Mouse (Mus musculus) ES-CJ7 (cell line): ENCODE data around the gene Nfe2.
A peak's percentile ranks its signal among the peaks of the same experiment; 100 is the strongest.
"Not testable (repeated sequence)": the region's sequence is repeated elsewhere in the genome, so short reads cannot be mapped to it uniquely, and the experiment has no call there.

Experiments
- DNase-seq: peaks from one replicate; pipeline ENCODE4 v3.0.0; 2011; ENCODE audit warnings: low read depth, low spot score

Nfe2 gene

GRCm38 (mm10) chr15:103250195-103250740 is 7.9 kb downstream of the Nfe2 start:
- DNase-seq: peak; percentile 88

GRCm38 (mm10) chr15:103249511-103249910 is 8.7 kb downstream of the Nfe2 start:
- not testable (repeated sequence) for DNase-seq

- no peak for DNase-seq
Measured at GRCm38 (mm10) chr15:103248401-103249313, 9.5 kb downstream of the Nfe2 start.

GRCm38 (mm10) chr15:103247782-103248400 is 10.3 kb downstream of the Nfe2 start:
- DNase-seq: peak; percentile 41

GRCm38 (mm10) chr15:103247078-103247781 is 11.0 kb downstream of the Nfe2 start:
- DNase-seq: no peak

GRCm38 (mm10) chr15:103245616-103246015 is 12.6 kb downstream of the Nfe2 start:
- no peak for DNase-seq

GRCm38 (mm10) chr15:103242885-103243284 is 15.3 kb downstream of the Nfe2 start:
- DNase-seq: no peak

GRCm38 (mm10) chr15:103241071-103242018 is 16.9 kb downstream of the Nfe2 start:
- not testable (repeated sequence) for DNase-seq

- peak; percentile 99 for DNase-seq
Measured at GRCm38 (mm10) chr15:103240160-103241028, 17.8 kb downstream of the Nfe2 start, which contains the start of gene Hnrnpa1. TSS of gene Hnrnpa1 (plus strand) at chr15:103240432.

- DNase-seq: peak; percentile 97
Measured at GRCm38 (mm10) chr15:103239685-103240159, 18.5 kb downstream of the Nfe2 start, which contains the start of gene Cbx5. TSS of gene Cbx5 (minus strand) at chr15:103239816.

- DNase-seq: peak; percentile 98
Measured at GRCm38 (mm10) chr15:103239130-103239684, 19.0 kb downstream of the Nfe2 start.

GRCm38 (mm10) chr15:103237295-103237694 is 20.9 kb downstream of the Nfe2 start:
- DNase-seq: no peak

- no peak for DNase-seq
Measured at GRCm38 (mm10) chr15:103233119-103233518, 25.1 kb downstream of the Nfe2 start.

GRCm38 (mm10) chr15:103228904-103229303 is 29.3 kb downstream of the Nfe2 start:
- no peak for DNase-seq

GRCm38 (mm10) chr15:103227572-103227971 is 30.6 kb downstream of the Nfe2 start:
- DNase-seq: no peak

GRCm38 (mm10) chr15:103227022-103227421 is 31.2 kb downstream of the Nfe2 start:
- DNase-seq: no peak

- peak; percentile 69 for DNase-seq
Measured at GRCm38 (mm10) chr15:103224161-103224560, 34.0 kb downstream of the Nfe2 start.

- no peak for DNase-seq
Measured at GRCm38 (mm10) chr15:103221386-103221785, 36.8 kb downstream of the Nfe2 start.

- DNase-seq: no peak
Measured at GRCm38 (mm10) chr15:103220785-103221184, 37.4 kb downstream of the Nfe2 start.
